Mouse (Mus musculus) erythroblast, embryonic 14.5 days (primary cell): ENCODE results near the gene Itk. TPM values are rescaled to one million over a fixed set of nuclear protein-coding genes. Genes with fewer than 3 reads are reported as not detected.
"Not testable (repeated sequence)": the region's sequence is repeated elsewhere in the genome, so short reads cannot be mapped to it uniquely, and the experiment has no call there.

ENCODE experiments used
- H3K27me3 ChIP-seq: 2 replicates; pipeline ENCODE4 v1.6.1; 2012; ENCODE audit warnings: inconsistent platforms; ENCODE audit not compliant: control insufficient read depth
- H3K36me3 ChIP-seq: 2 replicates; pipeline ENCODE4 v1.6.1; 2012; ENCODE audit warnings: mild to moderate bottlenecking, inconsistent platforms; ENCODE audit not compliant: control insufficient read depth
- H3K4me1 ChIP-seq: 2 replicates; pipeline ENCODE4 v1.6.1; 2012; ENCODE audit warnings: inconsistent platforms; ENCODE audit not compliant: control insufficient read depth
- H3K4me3 ChIP-seq: replicated peaks from 2 replicates; pipeline ENCODE3; 2012; ENCODE audit warnings: moderate library complexity, mild to moderate bottlenecking, inconsistent platforms
- H3K9me3 ChIP-seq: 2 replicates; pipeline ENCODE4 v1.6.1; 2012; ENCODE audit warnings: low read length, inconsistent platforms, mixed read lengths; ENCODE audit not compliant: control insufficient read depth
- GATA1 ChIP-seq: IDR thresholded peaks from 2 replicates; pipeline ENCODE4 v1.6.1; 2012; ENCODE audit warnings: low read length, inconsistent platforms, mixed read lengths
- TAL1 ChIP-seq: IDR thresholded peaks from 3 replicates; pipeline ENCODE4 v1.6.1; 2012; ENCODE audit warnings: low read length, inconsistent platforms, mixed read lengths
- polyA plus RNA-seq: library from polyadenylated mRNA; stranded (reverse); fragments of >175 nt; gene quantifications from 2 replicates; pipeline ENCODE4 v1.2.3, GENCODE M21; 2012

Itk gene
- polyA plus RNA-seq = 0.02 and 0.06 TPM in 2 replicates

- no peak for TF ChIP-seq GATA1
- no peak for TF ChIP-seq TAL1
- Histone ChIP-seq H3K27me3 (peaks cover 7% of the 10 kb centered on the region; the same call in 1 of the 2 replicates), H3K4me1 (no peaks in the 10 kb centered on the region), H3K9me3 (no peaks in the 10 kb centered on the region), H3K36me3 (no peaks in the 10 kb centered on the region), H3K4me3 (no peak within 1 kb of the TSS)
Measured at GRCm38 (mm10) chr11:46389336-46390117, at the start of gene Itk. Gene Itk (minus strand): TSS chr11:46389515.

GRCm38 (mm10) chr11:46437459-46438000, 48.2 kb upstream of the Itk start:
- TF ChIP-seq GATA1 (no peak), TAL1 (no peak)
- Histone ChIP-seq H3K4me1 (peaks cover 67% of the 10 kb centered on the region), H3K4me3 (peak overlapping the region; percentile 73), H3K36me3 (peaks cover 44% of the 10 kb centered on the region), H3K27me3 (no peaks in the 10 kb centered on the region), H3K9me3 (no peaks in the 10 kb centered on the region)

GRCm38 (mm10) chr11:46436760-46437458, 47.6 kb upstream of the Itk start, which contains the start of gene Med7:
Gene Med7 (plus strand): TSS chr11:46436925.
- peaks cover 38% of the 10 kb centered on the region for H3K36me3 ChIP-seq
- peak within 1 kb of the TSS; percentile 73 for H3K4me3 ChIP-seq
- no peak for TF ChIP-seq TAL1
- no peak for TF ChIP-seq GATA1
- H3K4me1 ChIP-seq = peaks cover 61% of the 10 kb centered on the region
- no peaks in the 10 kb centered on the region for H3K9me3 ChIP-seq
- no peaks in the 10 kb centered on the region for H3K27me3 ChIP-seq

- peak overlapping the region; percentile 73 for H3K4me3 ChIP-seq
- TF ChIP-seq GATA1 = no peak
- TF ChIP-seq TAL1 = no peak
Measured at GRCm38 (mm10) chr11:46435363-46435762, 46.0 kb upstream of the Itk start.

GRCm38 (mm10) chr11:46431129-46431528, 41.8 kb upstream of the Itk start:
- peaks cover 23% of the 10 kb centered on the region for H3K4me1 ChIP-seq
- no peak for TF ChIP-seq TAL1
- no peak for TF ChIP-seq GATA1
- no peaks in the 10 kb centered on the region for H3K9me3 ChIP-seq
- no peak overlapping the region for H3K4me3 ChIP-seq
- no peaks in the 10 kb centered on the region for H3K36me3 ChIP-seq
- no peaks in the 10 kb centered on the region for H3K27me3 ChIP-seq

More at GRCm38 (mm10) chr11:46435363-46435762, 46.0 kb upstream of the Itk start:
- H3K36me3 ChIP-seq = peaks cover 22% of the 10 kb centered on the region
- H3K4me1 ChIP-seq = peaks cover 50% of the 10 kb centered on the region
- no peaks in the 10 kb centered on the region for H3K27me3 ChIP-seq
- no peaks in the 10 kb centered on the region for H3K9me3 ChIP-seq

- H3K4me3 ChIP-seq = no peak overlapping the region
- no peaks in the 10 kb centered on the region for H3K27me3 ChIP-seq
- H3K4me1 ChIP-seq = peaks cover 13% of the 10 kb centered on the region
- no peaks in the 10 kb centered on the region for H3K36me3 ChIP-seq
- no peak for TF ChIP-seq GATA1
- no peak for TF ChIP-seq TAL1
- H3K9me3 ChIP-seq = no peaks in the 10 kb centered on the region
Measured at GRCm38 (mm10) chr11:46430123-46430522, 40.8 kb upstream of the Itk start.

- H3K9me3 ChIP-seq, H3K36me3 ChIP-seq, H3K27me3 ChIP-seq, H3K4me3 ChIP-seq, H3K4me1 ChIP-seq: not testable (repeated sequence)
Measured at GRCm38 (mm10) chr11:46428131-46428530, 38.8 kb upstream of the Itk start.

- H3K4me1 ChIP-seq = no peaks in the 10 kb centered on the region
- TF ChIP-seq GATA1 = no peak
- H3K9me3 ChIP-seq = no peaks in the 10 kb centered on the region
- H3K36me3 ChIP-seq = no peaks in the 10 kb centered on the region
- H3K27me3 ChIP-seq = no peaks in the 10 kb centered on the region
- H3K4me3 ChIP-seq = no peak overlapping the region
Measured at GRCm38 (mm10) chr11:46421086-46421888, 32.0 kb upstream of the Itk start.
